Mouse (Mus musculus) forelimb bud, embryonic 11.5 days (tissue): ENCODE results near the gene Cdkl2.

Source experiments
- DNase-seq: peaks from one replicate; pipeline ENCODE4 v3.0.0-alpha.2; 2012; ENCODE audit warnings: low read depth, low spot score

Cdkl2 gene

GRCm38 (mm10) chr5:92043783-92044182 is at the start of gene Cdkl2:
Cdkl2 (minus strand) TSS chr5:92043883.
- DNase-seq = no peak

- no peak for DNase-seq
These were observed 43.8 kb upstream of the Cdkl2 start for GRCm38 (mm10) chr5:92087469-92087868.

GRCm38 (mm10) chr5:92085821-92086550 is 42.3 kb upstream of the Cdkl2 start:
- no peak for DNase-seq

- no peak for DNase-seq
These were observed 41.6 kb upstream of the Cdkl2 start for GRCm38 (mm10) chr5:92085246-92085645.

- DNase-seq = peak; percentile 98
These were observed 39.8 kb upstream of the Cdkl2 start, which contains the start of gene G3bp2 for GRCm38 (mm10) chr5:92083417-92084038. G3bp2 (minus strand) TSS chr5:92083719.

GRCm38 (mm10) chr5:92082821-92083401 is 39.2 kb upstream of the Cdkl2 start:
- peak; percentile 52 for DNase-seq

- no peak for DNase-seq
These were observed 37.6 kb upstream of the Cdkl2 start for GRCm38 (mm10) chr5:92081326-92081725.

GRCm38 (mm10) chr5:92080400-92080799 is 36.7 kb upstream of the Cdkl2 start:
- no peak for DNase-seq

GRCm38 (mm10) chr5:92079304-92079703 is 35.6 kb upstream of the Cdkl2 start:
- DNase-seq = no peak

GRCm38 (mm10) chr5:92078751-92079150 is 35.1 kb upstream of the Cdkl2 start:
- DNase-seq = no peak

- no peak for DNase-seq
These were observed 32.6 kb upstream of the Cdkl2 start for GRCm38 (mm10) chr5:92076273-92076672.

- no peak for DNase-seq
These were observed 30.4 kb upstream of the Cdkl2 start for GRCm38 (mm10) chr5:92074061-92074460.

GRCm38 (mm10) chr5:92063192-92063591 is 19.5 kb upstream of the Cdkl2 start:
- DNase-seq = no peak

GRCm38 (mm10) chr5:92052866-92053265 is 9.2 kb upstream of the Cdkl2 start:
- DNase-seq = no peak

GRCm38 (mm10) chr5:92050419-92050818 is 6.7 kb upstream of the Cdkl2 start:
- DNase-seq = no peak

- peak; percentile 85 for DNase-seq
These were observed 1.0 kb downstream of the Cdkl2 start for GRCm38 (mm10) chr5:92042377-92043348.

GRCm38 (mm10) chr5:92019960-92020359 is 23.7 kb downstream of the Cdkl2 start:
- no peak for DNase-seq

GRCm38 (mm10) chr5:92011756-92012155 is 31.9 kb downstream of the Cdkl2 start:
- no peak for DNase-seq

GRCm38 (mm10) chr5:92009827-92010226 is 33.9 kb downstream of the Cdkl2 start:
- no peak for DNase-seq

- DNase-seq = no peak
These were observed 40.7 kb downstream of the Cdkl2 start for GRCm38 (mm10) chr5:92003011-92003410.

- no peak for DNase-seq
These were observed 42.9 kb downstream of the Cdkl2 start for GRCm38 (mm10) chr5:92000770-92001169.

- DNase-seq = no peak
These were observed 49.1 kb downstream of the Cdkl2 start for GRCm38 (mm10) chr5:91994546-91994945.
